Mouse (Mus musculus) limb, embryonic 14.5 days (tissue): ENCODE results near the gene Rrnad1. TPM values are rescaled to one million over a fixed set of nuclear protein-coding genes. Genes with fewer than 3 reads are reported as not detected.
A peak's percentile ranks its signal among the peaks of the same experiment; 100 is the strongest.

Source experiments
- ATAC-seq: fragments of 200-750 bp; cut with Nextera tagmentation; 2 replicates; pipeline ENCODE4 v1.8.0; 2017; ENCODE audit warnings: low read depth, moderate number of reproducible peaks, moderate TSS enrichment; ENCODE audit not compliant: low FRiP score
- DNase-seq: peaks from one replicate; pipeline ENCODE4 v3.0.0-alpha.2; 2015; ENCODE audit warnings: low spot score
- H3K27ac ChIP-seq: fragments of 300-500 bp; sonication (generic); replicated peaks from 2 replicates; pipeline ENCODE4 v1.5.1; 2014; ENCODE audit warnings: low read depth, mild to moderate bottlenecking, low read length, moderate library complexity, mixed read lengths
- H3K27me3 ChIP-seq: fragments of 300-500 bp; sonication (generic); 2 replicates; pipeline ENCODE4 v1.6.1; 2014; ENCODE audit warnings: low read length, mixed read lengths; ENCODE audit not compliant: control insufficient read depth, insufficient read depth
- H3K36me3 ChIP-seq: fragments of 300-500 bp; sonication (generic); 2 replicates; pipeline ENCODE4 v1.6.1; 2014; ENCODE audit warnings: mild to moderate bottlenecking, low read length, moderate library complexity, mixed read lengths; ENCODE audit not compliant: control insufficient read depth, insufficient read depth
- H3K4me1 ChIP-seq: fragments of 300-500 bp; sonication (generic); 2 replicates; pipeline ENCODE4 v1.6.1; 2014; ENCODE audit warnings: antibody characterized with exemption, low read length, mixed read lengths; ENCODE audit not compliant: control insufficient read depth, insufficient read depth
- H3K4me2 ChIP-seq: fragments of 300-500 bp; sonication (generic); replicated peaks from 2 replicates; pipeline ENCODE4 v1.6.1; 2014; ENCODE audit warnings: low read depth, mild to moderate bottlenecking, low read length, moderate library complexity; ENCODE audit not compliant: severe bottlenecking
- H3K4me3 ChIP-seq: fragments of 300-500 bp; sonication (generic); replicated peaks from 2 replicates; pipeline ENCODE4 v1.5.1; 2014; ENCODE audit warnings: low read length
- H3K9ac ChIP-seq: fragments of 300-500 bp; sonication (generic); 2 replicates; pipeline ENCODE4 v1.6.1; 2014; ENCODE audit warnings: mild to moderate bottlenecking, low read depth, low read length, moderate library complexity; ENCODE audit not compliant: severe bottlenecking
- H3K9me3 ChIP-seq: fragments of 300-500 bp; sonication (generic); 2 replicates; pipeline ENCODE4 v1.6.1; 2016; ENCODE audit warnings: low read length; ENCODE audit not compliant: control insufficient read depth
- POLR2A ChIP-seq: fragments of 200-500 bp; IDR thresholded peaks from 2 replicates; pipeline ENCODE4 v1.8.0; 2012; ENCODE audit warnings: inconsistent platforms, mild to moderate bottlenecking, moderate library complexity, borderline replicate concordance; ENCODE audit not compliant: insufficient read depth, insufficient read length; ENCODE audit errors: extremely low read depth
- WGBS: fragments of 180-500 bp; shearing (Covaris S2); extraction: QIAGEN DNeasy Blood & Tissue Kit; methylation state at CpG from one replicate; pipeline ENCODE4 v1.1.7; 2014; 5-methylcytosine and 5-hydroxymethylcytosine counted together
- polyA plus RNA-seq, 2 experiments: library from polyadenylated mRNA; depleted of rRNA in 1 of 2; stranded (reverse) in 1 of 2; unstranded in 1 of 2; fragments of >200 nt; fragmentation: Nextera tagmentation in 1 of 2; extraction: Ambion mirVana in 1 of 2; gene quantifications; 2 replicates each; pipeline versions ENCODE4 v1.2.1 to v1.2.3; 2012 to 2014

Gene Rrnad1
- polyA plus RNA-seq, 2 experiments, result 15.6 to 53.6 TPM

GRCm38 (mm10) chr3:87972776-87973175 is 42.3 kb upstream of the Rrnad1 start:
- DNase-seq, result no peak
- TF ChIP-seq POLR2A, result no peak
- Histone ChIP-seq H3K9ac (peak overlapping the region; percentile 17; the same call in 1 of the 2 replicates), H3K27ac (no peak overlapping the region), H3K4me3 (peak overlapping the region; percentile 48), H3K4me2 (peak overlapping the region; percentile 92), H3K4me1 (peaks cover 27% of the 10 kb centered on the region), H3K9me3 (no peaks in the 10 kb centered on the region), H3K36me3 (no peaks in the 10 kb centered on the region), H3K27me3 (peaks cover 26% of the 10 kb centered on the region)
- ATAC-seq, result no peak
- WGBS, result 19% methylated on average over 5 of the region's 5 CpGs

- Histone ChIP-seq H3K9ac (peak overlapping the region; percentile 17; the same call in 1 of the 2 replicates), H3K4me3 (peak overlapping the region; percentile 48), H3K36me3 (no peaks in the 10 kb centered on the region), H3K4me1 (peaks cover 27% of the 10 kb centered on the region), H3K27ac (no peak overlapping the region), H3K27me3 (peaks cover 26% of the 10 kb centered on the region), H3K4me2 (peak overlapping the region; percentile 92), H3K9me3 (no peaks in the 10 kb centered on the region)
- ATAC-seq (peak; percentile 38), DNase-seq (no peak)
- WGBS, result 10% methylated on average over 8 of the region's 8 CpGs
- no peak for TF ChIP-seq POLR2A
Observed at GRCm38 (mm10) chr3:87972203-87972664, 41.7 kb upstream of the Rrnad1 start.

GRCm38 (mm10) chr3:87971489-87972202 is 41.1 kb upstream of the Rrnad1 start:
- WGBS, result under 1% methylated on average over 41 of the region's 60 CpGs
- H3K4me2 ChIP-seq, result peak overlapping the region; percentile 92
- TF ChIP-seq POLR2A, result no peak
- peaks cover 27% of the 10 kb centered on the region for H3K4me1 ChIP-seq
- H3K9me3 ChIP-seq, result no peaks in the 10 kb centered on the region
- DNase-seq (no peak), ATAC-seq (peak; percentile 21; the same call in 1 of the 2 replicates)
- H3K9ac ChIP-seq, result peak overlapping the region; percentile 57
- peak overlapping the region; percentile 48; the same call in 1 of the 2 replicates for H3K27ac ChIP-seq
- peak overlapping the region; percentile 48 for H3K4me3 ChIP-seq
- peaks cover 26% of the 10 kb centered on the region for H3K27me3 ChIP-seq
- H3K36me3 ChIP-seq, result no peaks in the 10 kb centered on the region

- DNase-seq (peak; percentile 80), ATAC-seq (peak; percentile 78)
- H3K27me3 ChIP-seq, result peaks cover 26% of the 10 kb centered on the region
- under 1% methylated on average over 38 of the region's 44 CpGs for WGBS
- no peak for TF ChIP-seq POLR2A
- H3K9me3 ChIP-seq, result no peaks in the 10 kb centered on the region
- peak within 1 kb of the TSS; percentile 48 for H3K4me3 ChIP-seq
- H3K4me1 ChIP-seq, result peaks cover 27% of the 10 kb centered on the region
- H3K36me3 ChIP-seq, result no peaks in the 10 kb centered on the region
- H3K9ac ChIP-seq, result peak within 1 kb of the TSS; percentile 57
- peak within 1 kb of the TSS; percentile 48 for H3K27ac ChIP-seq
- peak within 1 kb of the TSS; percentile 92 for H3K4me2 ChIP-seq
Observed at GRCm38 (mm10) chr3:87970939-87971488, 40.5 kb upstream of the Rrnad1 start, which contains the start of gene Nes. Gene Nes (plus strand): TSS chr3:87971078.

- DNase-seq, result peak; percentile 74
- Histone ChIP-seq H3K4me2 (peak overlapping the region; percentile 92), H3K36me3 (no peaks in the 10 kb centered on the region), H3K4me3 (peak overlapping the region; percentile 48), H3K27me3 (peaks cover 26% of the 10 kb centered on the region), H3K9me3 (no peaks in the 10 kb centered on the region), H3K9ac (no peak overlapping the region), H3K4me1 (peaks cover 27% of the 10 kb centered on the region), H3K27ac (no peak overlapping the region; the same call in 1 of the 2 replicates)
- TF ChIP-seq POLR2A, result no peak
- WGBS, result under 1% methylated on average over 21 of the region's 21 CpGs
- ATAC-seq, result no peak
Observed at GRCm38 (mm10) chr3:87970184-87970938, 39.8 kb upstream of the Rrnad1 start.
